Mouse (Mus musculus): Measurements from ENCODE around the gene Eps8l1.

Gene Eps8l1

DNA sequence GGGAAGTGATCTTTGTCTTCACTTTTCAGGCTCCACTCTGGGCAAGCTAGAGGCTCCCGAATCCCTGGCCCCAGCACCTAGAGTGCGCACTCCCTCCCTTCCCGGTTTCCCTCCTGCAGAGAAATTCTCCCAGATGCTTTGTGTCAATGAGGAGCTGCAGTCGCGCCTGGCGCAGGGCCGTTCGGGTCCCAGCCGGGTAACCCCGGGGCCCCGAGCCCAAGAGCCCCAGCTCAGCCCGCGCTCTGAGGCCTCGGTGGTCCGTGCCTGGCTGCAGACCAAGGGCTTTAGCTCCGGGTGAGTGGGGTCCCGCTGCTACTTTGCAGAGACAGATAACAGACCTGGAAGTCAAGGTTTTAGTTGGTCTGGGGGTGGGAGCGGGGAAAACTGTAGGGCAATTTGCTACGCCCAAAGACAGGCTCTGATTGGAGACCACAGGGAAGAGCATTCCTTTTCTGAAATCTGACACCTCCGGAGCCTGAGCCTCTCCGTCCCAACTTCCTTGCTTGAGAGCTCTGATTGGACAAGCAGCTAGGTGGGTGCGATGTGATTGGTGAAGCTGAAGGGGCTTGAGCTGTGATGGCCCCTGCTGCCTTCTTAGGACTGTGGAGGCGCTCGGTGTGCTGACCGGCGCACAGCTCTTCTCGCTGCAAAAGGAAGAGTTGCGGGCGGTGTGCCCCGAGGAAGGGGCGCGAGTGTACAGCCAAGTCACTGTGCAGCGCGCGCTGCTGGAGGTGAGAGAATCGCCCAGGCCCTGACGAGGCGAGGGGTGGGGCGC lies 17.7 kb downstream of the Eps8l1 start:
- DNase-seq (ENCODE audit: low spot score): peak; percentile 76

DNA sequence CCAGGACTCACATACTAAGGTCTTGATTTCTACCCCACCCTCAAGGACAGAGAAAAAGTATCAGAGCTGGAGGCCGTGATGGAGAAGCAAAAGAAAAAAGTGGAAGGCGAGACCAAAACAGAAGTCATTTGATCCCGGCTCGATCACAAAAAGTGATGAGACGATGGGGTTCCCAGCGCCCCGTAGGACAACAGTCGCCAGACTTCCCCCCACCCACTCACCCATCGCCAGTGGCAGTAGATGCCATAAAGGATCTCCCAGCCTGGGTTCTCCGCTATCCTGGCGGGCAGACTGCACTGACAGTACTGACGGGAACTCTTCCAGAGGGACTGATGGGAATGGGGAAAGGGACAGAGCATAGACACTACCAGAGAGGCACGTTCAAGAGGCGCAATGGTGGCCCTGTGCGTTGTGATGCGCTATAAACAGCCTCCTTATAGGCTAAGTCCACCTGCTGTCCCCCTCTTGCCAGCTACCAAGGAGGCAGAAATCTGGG lies 18.4 kb downstream of the Eps8l1 start:
- no peak for DNase-seq (ENCODE audit: low spot score)

- peak; percentile 75 for DNase-seq (ENCODE audit: low spot score)
Measured at GRCm38 (mm10) chr7:4479674-4480073, 19.2 kb downstream of the Eps8l1 start.

DNA sequence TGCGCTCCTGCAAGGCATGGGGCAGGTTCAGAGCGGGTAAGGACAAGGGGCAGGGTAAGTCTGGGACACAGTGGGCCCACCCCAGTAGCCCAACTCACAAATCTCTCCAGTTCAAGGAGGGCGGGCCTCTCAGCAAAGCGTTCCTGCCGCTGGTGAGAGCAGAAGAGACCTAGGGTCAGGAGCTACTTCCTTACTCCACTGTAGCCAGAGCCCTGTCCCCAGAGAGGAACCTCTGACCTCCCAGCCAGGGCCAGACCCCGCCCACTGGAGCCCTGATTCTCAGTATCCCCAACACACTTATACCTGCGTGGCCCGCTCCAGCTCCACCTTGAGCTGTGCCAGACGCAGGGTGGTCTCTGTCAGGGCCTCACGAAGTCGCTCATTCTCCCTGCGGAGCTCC lies 21.8 kb downstream of the Eps8l1 start:
- no peak for DNase-seq (ENCODE audit: low spot score)

GRCm38 (mm10) chr7:4491308-4491707 lies 30.8 kb downstream of the Eps8l1 start:
- DNase-seq (ENCODE audit: low spot score): no peak

DNA sequence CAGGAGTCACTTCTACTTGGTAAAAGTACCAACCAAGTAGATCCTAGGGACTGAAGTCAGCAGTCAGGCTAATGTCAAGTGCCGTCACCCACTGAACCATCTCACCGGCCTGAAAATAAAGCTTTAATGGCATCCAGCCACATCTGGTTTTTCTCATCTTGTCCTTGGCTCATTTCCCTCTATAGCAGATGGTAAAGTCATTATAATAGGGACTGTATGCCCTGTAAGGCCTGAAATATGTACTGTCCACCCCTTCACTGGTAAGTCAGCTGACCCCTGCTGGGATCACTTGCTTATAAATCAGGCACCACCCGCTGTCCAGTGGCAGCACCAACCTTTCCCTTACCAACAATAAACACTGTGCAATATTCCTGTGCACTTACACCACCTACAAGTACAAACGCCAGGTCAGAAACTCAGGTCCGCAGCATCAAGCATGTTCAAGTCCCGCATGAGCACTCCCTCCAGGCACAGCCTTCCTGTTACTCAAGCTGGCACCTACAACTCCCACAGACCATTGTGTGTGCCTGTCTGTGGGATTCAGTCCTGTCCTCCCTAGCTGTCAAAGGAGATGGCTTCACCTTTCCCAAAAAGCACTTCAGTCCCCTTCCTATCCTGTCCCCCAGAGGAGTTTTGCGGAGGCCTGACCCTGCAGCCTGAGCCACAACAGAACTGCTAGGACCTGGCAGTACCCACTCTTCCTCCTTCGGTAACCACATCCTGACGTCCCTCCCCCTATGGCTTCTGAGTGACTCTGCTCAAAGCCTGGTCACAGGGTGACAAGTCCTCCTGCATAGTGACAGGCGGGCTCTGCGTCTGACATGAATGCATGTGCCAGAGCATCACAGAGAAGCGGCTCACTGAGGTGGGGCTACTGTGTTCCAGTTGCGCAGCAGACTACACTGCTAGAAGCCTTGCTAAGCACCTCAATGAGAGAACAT lies 32.1 kb downstream of the Eps8l1 start:
- DNase-seq (ENCODE audit: low spot score): no peak

DNA sequence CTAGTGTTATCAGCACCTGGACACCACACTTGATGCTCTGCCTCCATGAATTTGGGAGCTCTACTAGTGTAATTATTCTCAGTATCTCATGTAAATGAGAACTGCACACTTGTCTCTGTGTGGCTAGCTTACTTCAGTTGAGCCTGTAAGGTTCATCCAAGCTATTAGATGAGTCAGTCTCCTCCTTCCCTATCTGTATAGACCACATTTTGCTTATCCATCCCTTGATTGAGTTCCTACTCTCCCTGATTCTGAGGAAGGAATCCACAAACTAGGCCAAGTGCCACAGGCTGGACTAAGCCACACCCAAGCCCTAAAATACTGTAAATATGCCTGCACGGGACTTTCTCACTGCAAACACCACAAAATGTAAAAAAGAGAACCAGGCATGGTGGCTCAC lies 33.5 kb downstream of the Eps8l1 start:
- no peak for DNase-seq (ENCODE audit: low spot score)

DNA sequence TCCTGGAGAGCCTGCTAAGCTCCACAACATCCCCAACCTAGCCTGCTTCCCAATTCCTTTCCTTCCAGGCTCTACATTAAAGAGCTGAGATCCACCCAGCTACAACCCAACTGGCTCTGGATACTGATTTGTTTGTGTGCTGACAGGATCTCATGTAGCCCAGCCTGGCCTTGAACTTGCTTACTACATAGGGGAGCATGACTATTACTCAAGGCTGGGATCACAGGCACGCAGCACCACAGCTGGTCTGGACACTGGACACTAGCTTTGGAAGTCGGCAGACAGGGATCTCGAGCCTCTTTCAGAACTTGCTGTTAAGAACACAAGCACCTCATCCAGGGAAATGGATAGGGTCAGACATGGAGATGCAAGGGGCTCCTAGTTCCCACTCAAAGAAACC lies 36.0 kb downstream of the Eps8l1 start:
- DNase-seq (ENCODE audit: low spot score): no peak

DNA sequence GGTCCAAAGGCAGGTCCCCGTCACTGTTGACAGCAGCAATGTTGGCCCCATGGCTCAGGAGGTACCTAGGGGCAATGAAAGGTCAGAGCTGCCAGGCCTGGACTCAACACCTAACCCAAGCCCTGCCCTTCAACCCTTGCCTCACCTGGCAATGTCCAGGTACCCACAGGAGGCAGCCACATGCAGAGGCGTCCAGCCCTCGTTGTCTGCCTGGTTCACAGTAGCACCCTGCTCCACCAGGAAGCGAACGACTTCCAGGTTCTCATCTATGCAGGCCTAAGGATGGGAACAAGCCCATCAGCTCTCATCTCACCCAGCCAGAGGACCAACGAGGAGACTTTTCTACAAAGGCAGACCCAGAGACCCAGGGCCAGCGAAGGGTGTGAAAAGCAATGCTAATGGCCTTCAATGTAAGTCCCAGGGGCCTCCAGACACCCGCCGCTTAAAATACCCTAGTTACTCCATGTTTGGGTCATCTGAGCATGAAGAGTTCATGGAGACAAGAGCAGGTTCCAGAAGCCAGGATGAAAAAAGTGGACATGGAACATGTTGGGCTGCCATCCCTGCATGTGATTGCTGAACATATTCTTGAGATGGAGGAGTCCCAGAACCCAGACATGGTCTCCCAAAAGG lies 36.9 kb downstream of the Eps8l1 start:
- DNase-seq (ENCODE audit: low spot score): no peak

GRCm38 (mm10) chr7:4498251-4498650 lies 37.8 kb downstream of the Eps8l1 start:
- DNase-seq (ENCODE audit: low spot score): no peak

- DNase-seq (ENCODE audit: low spot score): no peak
Measured at GRCm38 (mm10) chr7:4499034-4499433, 38.6 kb downstream of the Eps8l1 start.

DNA sequence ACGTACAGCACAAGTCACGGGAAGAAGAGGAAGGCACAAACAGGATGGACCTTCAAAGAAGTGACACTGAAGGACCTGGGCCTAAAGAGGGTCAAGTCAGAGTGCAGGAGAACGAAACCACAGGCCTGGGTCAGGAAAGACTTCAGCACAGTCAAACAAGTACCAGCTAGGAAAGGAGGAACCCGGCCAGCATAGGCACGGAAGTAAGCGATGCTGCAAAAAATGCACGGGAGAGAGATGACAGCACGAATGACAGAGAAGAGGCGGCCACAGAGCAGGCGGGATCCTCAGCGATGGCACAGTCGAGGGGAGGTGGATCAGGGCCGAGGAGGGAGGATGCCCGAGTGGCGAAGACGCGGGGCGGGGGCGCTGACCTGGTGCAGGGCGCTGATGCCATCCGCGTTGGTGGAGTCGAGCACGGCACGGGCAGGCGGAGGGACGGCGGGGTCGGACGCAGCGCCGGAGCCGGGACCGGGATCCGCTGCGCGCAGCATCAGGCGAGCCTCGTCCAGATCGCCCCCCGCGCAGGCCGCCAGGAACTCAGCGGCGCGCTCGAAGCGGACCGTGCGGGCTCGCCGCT lies 40.5 kb downstream of the Eps8l1 start:
- peak; percentile 76 for DNase-seq (ENCODE audit: low spot score)

DNA sequence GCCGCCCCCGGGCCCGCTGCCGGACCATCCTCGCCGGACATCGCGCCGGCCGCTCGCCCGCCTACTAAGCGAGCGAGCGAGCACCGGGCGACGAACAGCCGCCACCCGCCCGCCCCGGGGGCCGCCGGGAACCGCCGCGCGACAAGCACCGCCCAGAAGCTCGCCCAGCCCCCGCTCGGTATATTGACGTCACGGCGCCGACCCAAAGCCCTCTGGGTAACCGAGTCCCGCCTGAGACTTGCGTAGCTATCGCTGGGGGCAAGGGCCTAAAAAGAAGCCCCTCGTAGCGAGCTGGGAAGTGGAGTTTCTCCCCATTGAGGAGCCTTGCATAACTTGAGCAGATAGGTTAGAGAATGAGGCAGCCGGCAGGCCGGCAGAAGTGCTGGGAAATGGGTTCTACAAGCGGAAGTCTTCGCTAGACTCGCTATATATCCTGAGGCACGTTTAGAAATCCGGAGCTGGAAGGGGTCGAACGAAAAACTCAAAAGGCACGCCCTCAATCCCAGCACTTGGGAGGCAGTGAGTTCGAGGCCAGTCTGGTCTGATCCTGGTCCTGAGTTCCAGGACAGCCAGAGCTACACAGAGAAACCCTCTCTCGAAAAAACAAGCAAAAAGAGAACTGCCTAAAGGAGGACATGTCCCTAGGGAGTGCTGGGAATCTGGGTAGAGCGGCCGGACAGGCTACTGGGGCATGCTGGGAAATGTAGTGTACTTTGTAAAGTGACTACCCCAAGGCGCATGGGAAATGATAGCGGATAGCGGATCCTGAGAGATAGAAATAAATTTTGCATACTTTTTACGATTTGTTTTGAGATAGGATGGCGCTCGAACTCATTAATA lies 41.3 kb downstream of the Eps8l1 start, which contains the start of gene Ppp1r12c:
Gene Ppp1r12c, minus strand, starts transcription at position 123 of the 840 bp plus-strand sequence.
- peak; percentile 97 for DNase-seq (ENCODE audit: low spot score)

- no peak for DNase-seq (ENCODE audit: low spot score)
Measured at GRCm38 (mm10) chr7:4502421-4503090, 42.1 kb downstream of the Eps8l1 start.

DNA sequence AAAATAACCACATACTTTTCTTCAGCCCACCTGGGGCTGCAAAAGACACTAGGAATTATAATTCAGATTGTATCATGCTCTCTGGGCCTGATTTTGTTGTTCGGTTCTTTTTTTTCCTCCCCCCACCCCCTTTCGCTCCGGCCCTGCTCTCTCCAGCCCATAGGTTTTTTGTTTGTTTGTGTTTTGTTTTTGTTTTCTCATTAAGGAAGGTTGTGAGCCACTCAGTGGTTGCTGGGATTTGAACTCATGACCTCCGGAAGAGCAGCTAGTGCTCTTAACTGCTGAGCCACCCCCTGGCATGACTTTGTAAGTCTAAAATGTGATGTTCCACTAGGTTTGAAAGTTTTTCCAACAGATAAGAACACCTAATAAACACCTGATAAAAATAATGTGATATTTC lies 42.6 kb downstream of the Eps8l1 start:
- no peak for DNase-seq (ENCODE audit: low spot score)

DNA sequence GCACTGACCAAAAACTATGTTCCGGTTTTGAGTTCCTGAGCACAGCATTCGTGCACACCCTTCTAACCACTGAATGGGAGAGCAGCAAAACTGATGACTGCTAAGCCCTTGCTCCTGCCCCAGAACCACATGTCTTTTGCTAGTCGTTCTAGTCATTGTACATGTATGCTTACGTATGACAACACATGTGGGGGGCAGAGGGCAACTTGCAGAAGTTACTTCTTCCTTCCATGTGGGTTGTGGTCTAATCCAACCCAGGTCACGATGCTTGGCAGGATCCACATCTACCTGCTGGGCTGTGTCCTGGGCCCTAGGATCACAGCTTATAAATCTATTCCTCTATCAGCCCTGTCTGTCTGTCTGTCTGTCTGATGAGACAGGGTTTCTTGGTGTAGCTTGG lies 43.4 kb downstream of the Eps8l1 start:
- DNase-seq (ENCODE audit: low spot score): no peak

GRCm38 (mm10) chr7:4504646-4505435 lies 44.4 kb downstream of the Eps8l1 start:
- no peak for DNase-seq (ENCODE audit: low spot score)

- DNase-seq (ENCODE audit: low spot score): no peak
Measured at GRCm38 (mm10) chr7:4507220-4507619, 46.7 kb downstream of the Eps8l1 start.

DNA sequence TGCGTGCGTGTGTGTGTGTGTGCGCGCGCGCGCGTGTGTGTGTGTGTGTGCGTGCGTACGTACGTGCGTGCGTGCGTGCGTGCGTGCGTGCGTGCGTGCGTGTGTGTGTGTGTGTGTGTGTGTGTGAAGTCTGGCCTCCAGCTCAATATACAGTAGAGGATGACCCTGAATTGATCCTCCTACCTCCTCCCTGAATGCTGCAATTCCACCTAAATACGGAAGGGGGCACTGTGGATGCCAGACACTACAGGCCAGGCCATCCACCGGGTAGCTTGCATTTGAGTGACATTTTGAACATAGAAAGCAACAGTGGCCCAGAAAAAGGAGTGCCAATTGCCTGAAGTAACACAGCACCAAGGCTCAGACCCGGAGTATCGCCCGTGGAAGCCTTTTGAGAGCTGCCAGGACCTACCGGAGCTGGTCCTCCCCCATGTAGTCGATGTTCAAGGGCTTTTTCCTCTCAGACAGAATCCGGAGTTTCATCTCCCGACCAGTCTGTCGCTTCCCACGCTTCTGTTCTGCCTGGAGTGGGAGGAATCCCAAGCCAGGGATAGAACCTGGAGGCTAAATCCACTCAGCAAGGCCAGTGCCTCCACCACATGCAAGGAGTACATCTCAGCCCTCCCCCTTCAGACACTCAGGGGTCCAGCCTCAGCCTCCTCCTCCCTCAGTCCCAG lies 47.7 kb downstream of the Eps8l1 start:
- no peak for DNase-seq (ENCODE audit: low spot score)
